Mouse (Mus musculus): ENCODE data around the gene Kiz. TPM values are rescaled to one million over a fixed set of nuclear protein-coding genes. Genes with fewer than 3 reads are reported as not detected.

Kiz gene
- polyA plus RNA-seq, 1 experiment from 2014 or later, result 31.6 TPM

DNA sequence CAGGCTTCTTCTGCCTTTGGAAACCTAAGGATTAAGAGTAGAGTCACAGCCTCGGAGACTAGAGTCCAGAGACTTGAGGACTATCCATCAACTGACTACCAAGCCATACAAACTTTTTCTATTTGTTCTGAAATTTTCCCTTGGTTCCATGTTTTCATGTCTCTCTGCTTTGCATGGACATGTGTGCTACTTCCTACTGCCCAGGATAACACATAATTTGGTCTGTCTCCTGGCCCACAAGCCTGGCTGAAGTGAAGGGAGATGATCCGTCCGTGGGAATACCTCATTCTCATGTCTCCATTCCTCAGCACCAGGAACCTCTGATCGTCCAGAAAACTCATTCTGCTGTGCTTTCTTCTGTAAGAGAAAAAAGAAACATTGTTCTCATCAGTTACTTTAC, 27.7 kb upstream of the Kiz start:
- no peaks in the 10 kb centered on the region for H3K4me1 ChIP-seq (ENCODE audit: insufficient read depth)
- TF ChIP-seq CTCF (IDR thresholded peaks at IDR 0.05; ENCODE audit: low read depth), result no peak
- H3K4me3 ChIP-seq (ENCODE audit: low read depth, low read length), result no peak overlapping the region
- ATAC-seq (ENCODE audit: insufficient read depth), result no peak
- H3K9me3 ChIP-seq (ENCODE audit: low read depth, low read length), result no peaks in the 10 kb centered on the region
- DNase-seq, result no peak
- H3K27ac ChIP-seq (ENCODE audit: low read depth), result no peak overlapping the region
- no peak overlapping the region for H3K4me2 ChIP-seq
- peaks cover 32% of the 10 kb centered on the region for H3K27me3 ChIP-seq (ENCODE audit: insufficient read depth, low read length)
- WGBS, result 80% methylated on average over 4 of the region's 4 CpGs
- no peak overlapping the region for H3K9ac ChIP-seq
- H3K36me3 ChIP-seq (ENCODE audit: insufficient read depth), result no peaks in the 10 kb centered on the region

DNA sequence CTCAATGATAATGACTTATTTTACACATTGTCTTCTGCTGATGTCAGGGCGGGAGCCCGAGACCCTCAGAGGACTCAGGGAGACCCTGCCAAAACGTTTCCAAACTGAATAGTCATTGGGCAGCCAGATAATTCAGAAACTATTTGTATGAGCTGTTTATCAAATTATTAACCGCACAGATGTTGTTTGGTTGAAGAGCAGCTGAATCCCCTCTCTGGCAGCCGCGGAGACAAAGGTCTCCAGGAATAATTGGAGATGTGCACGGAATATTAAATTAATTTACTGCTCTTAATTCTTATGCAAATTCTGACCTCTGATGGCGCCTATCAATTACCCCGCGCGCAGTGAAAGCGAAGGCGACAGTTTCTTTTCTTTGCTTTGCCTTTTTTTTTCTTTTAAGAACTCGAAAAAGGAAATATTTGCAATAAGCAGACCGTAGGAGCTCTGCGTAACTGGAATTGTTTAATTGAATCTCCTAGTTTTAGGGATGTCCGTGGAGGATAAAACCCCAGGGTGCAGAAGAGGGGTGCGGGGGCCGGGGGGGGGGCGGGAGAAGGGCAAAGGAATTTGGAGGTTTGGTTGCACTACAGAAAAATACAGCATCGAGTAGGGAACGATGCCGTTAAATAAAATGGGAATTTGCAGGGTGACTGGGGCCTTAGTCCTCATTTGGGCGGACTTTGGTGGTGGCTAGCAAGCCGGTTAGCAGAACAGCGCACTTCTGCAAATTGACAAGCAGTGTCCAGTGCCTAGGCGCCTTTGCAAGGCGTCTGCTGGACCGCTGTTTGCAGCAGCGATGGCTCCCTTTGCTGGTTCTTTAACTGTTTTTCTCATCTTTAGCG, 22.2 kb upstream of the Kiz start:
- no peaks in the 10 kb centered on the region for H3K36me3 ChIP-seq (ENCODE audit: insufficient read depth)
- no peak for ATAC-seq (ENCODE audit: insufficient read depth)
- no peak overlapping the region for H3K4me3 ChIP-seq (ENCODE audit: low read depth, low read length)
- TF ChIP-seq CTCF (IDR thresholded peaks at IDR 0.05; ENCODE audit: low read depth), result no peak
- peaks cover 87% of the 10 kb centered on the region for H3K27me3 ChIP-seq (ENCODE audit: insufficient read depth, low read length)
- no peak overlapping the region; the same call in 1 of the 2 replicates for H3K4me2 ChIP-seq
- no peak overlapping the region for H3K9ac ChIP-seq
- 5% methylated on average over 31 of the region's 31 CpGs for WGBS
- no peak overlapping the region for H3K27ac ChIP-seq (ENCODE audit: low read depth)
- peak; percentile 28 for DNase-seq
- H3K9me3 ChIP-seq (ENCODE audit: low read depth, low read length), result no peaks in the 10 kb centered on the region
- H3K4me1 ChIP-seq (ENCODE audit: insufficient read depth), result peaks cover 3% of the 10 kb centered on the region; the same call in 1 of the 2 replicates

DNA sequence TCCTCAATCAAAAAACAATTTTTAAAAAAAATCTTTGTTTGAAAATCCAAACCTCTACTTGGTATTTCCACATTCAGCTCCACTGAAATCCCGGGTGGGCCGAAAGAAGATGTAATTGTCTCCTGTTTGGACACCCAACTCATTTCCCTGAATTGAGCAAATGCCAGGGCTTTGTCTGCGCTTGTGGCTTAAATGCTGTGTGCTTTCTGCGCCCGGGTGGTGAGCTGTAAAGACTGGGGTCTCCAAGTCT, 21.7 kb upstream of the Kiz start:
- H3K27ac ChIP-seq (ENCODE audit: low read depth), result no peak overlapping the region
- peak overlapping the region; percentile 44; the same call in 1 of the 2 replicates for H3K4me2 ChIP-seq
- H3K9me3 ChIP-seq (ENCODE audit: low read depth, low read length), result no peaks in the 10 kb centered on the region
- no peak for TF ChIP-seq CTCF (IDR thresholded peaks at IDR 0.05; ENCODE audit: low read depth)
- H3K27me3 ChIP-seq (ENCODE audit: insufficient read depth, low read length), result peaks cover 91% of the 10 kb centered on the region
- H3K4me3 ChIP-seq (ENCODE audit: low read depth, low read length), result peak overlapping the region; percentile 20
- DNase-seq (no peak), ATAC-seq (ENCODE audit: insufficient read depth) (no peak)
- H3K4me1 ChIP-seq (ENCODE audit: insufficient read depth), result peaks cover 3% of the 10 kb centered on the region; the same call in 1 of the 2 replicates
- WGBS, result under 1% methylated on average over 5 of the region's 5 CpGs
- H3K36me3 ChIP-seq (ENCODE audit: insufficient read depth), result no peaks in the 10 kb centered on the region
- no peak overlapping the region for H3K9ac ChIP-seq

DNA sequence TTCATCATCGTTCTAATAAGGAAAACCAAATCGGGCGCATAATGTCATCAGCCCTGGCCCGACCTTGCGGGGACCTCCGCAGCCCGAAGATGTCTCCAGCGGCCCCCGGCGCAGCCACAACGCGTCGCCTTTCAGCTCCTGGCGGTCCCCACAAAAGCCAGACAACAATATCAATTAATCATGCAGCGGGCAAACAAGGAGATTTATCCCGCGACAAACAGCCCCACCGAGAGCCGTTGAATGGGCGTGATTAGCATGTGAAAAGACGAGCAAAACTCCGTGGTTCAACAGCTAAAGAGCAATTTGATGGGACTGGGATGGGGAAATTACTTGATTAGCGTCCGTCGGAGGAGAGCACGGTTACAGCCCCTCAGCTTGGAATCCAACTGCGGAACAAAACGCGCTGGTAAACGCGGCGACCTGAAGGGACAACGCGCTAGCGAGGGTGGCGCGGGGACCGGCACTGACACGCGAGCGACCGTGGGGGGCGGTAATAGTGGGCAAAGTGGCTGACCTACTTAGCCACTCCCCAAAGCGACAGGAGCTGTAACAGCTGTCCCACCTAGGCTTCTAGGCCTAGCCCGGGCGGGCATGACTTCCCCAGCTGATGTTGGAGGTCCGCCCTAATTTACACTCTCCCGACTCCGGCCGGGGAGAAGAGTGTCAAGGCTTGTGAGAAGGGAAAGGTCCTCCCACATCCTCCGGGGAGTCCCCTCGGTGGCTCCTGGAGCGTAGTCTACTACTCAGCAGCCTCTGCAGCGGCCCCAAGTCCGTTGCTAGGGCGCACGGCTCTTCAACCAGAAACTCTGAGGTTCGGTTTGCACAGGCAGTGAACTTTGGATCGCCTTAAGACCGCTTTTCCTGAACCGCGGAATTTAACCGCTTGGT, 21.1 kb upstream of the Kiz start:
- Histone ChIP-seq H3K27me3 (ENCODE audit: insufficient read depth, low read length) (peaks cover 91% of the 10 kb centered on the region), H3K9ac (no peak overlapping the region)
- TF ChIP-seq CTCF (IDR thresholded peaks at IDR 0.05; ENCODE audit: low read depth), result no peak

DNA sequence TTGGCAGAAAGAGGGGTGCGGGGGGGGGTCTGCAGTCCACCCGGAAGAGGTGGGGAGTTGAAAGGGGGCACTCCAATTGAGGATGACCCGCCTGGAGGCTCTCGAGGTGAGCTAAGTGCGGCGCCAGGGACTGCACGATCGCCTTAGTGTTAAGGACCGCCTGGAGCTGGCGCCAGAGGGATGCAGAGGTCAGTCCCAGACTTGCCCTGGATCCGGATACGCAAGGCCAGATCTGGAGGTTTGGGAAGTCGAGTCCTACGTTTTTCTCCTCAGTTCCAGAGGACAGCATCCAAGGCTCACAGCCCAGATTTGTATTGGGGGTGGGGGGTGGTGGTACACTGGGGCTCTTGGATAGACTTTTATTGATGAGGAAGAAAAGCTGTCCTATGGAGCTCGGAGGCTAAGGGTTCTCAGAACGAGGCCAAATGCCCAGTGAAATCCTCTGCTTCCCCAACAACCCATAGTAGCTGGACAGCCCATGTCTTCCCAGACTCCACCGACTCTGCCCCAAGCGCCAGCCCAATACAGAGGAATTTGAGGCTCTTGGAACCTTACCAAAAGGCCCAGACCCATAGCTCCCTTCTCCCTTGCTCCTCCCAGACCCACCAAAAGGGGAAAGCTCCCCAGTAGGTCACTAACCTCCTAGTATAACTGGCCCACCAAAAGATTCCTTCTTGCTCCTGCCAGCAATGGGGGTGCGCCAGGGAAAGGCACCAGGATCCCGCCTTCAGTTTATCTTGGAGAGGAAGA, 20.2 kb upstream of the Kiz start:
- no peak for TF ChIP-seq CTCF (IDR thresholded peaks at IDR 0.05; ENCODE audit: low read depth)
- 5% methylated on average over 20 of the region's 20 CpGs for WGBS
- DNase-seq (peak; percentile 28), ATAC-seq (ENCODE audit: insufficient read depth) (peak; percentile 56; the same call in 1 of the 2 replicates)
- H3K9ac ChIP-seq, result no peak overlapping the region
- H3K36me3 ChIP-seq (ENCODE audit: insufficient read depth), result no peaks in the 10 kb centered on the region
- H3K9me3 ChIP-seq (ENCODE audit: low read depth, low read length), result no peaks in the 10 kb centered on the region
- H3K27me3 ChIP-seq (ENCODE audit: insufficient read depth, low read length), result peaks cover 94% of the 10 kb centered on the region
- H3K4me1 ChIP-seq (ENCODE audit: insufficient read depth), result peaks cover 3% of the 10 kb centered on the region; the same call in 1 of the 2 replicates
- peak overlapping the region; percentile 20; the same call in 1 of the 2 replicates for H3K4me3 ChIP-seq (ENCODE audit: low read depth, low read length)
- no peak overlapping the region for H3K27ac ChIP-seq (ENCODE audit: low read depth)
- H3K4me2 ChIP-seq, result peak overlapping the region; percentile 44

More for the DNA sequence above, 21.1 kb upstream of the Kiz start:
- no peaks in the 10 kb centered on the region for H3K36me3 ChIP-seq (ENCODE audit: insufficient read depth)
- no peaks in the 10 kb centered on the region for H3K9me3 ChIP-seq (ENCODE audit: low read depth, low read length)
- H3K4me1 ChIP-seq (ENCODE audit: insufficient read depth), result peaks cover 3% of the 10 kb centered on the region; the same call in 1 of the 2 replicates
- peak overlapping the region; percentile 20 for H3K4me3 ChIP-seq (ENCODE audit: low read depth, low read length)
- DNase-seq, result peak; percentile 46
- WGBS, result 1% methylated on average over 63 of the region's 63 CpGs
- ATAC-seq (ENCODE audit: insufficient read depth), result peak; percentile 44; the same call in 1 of the 2 replicates
- peak overlapping the region; percentile 44 for H3K4me2 ChIP-seq
- no peak overlapping the region for H3K27ac ChIP-seq (ENCODE audit: low read depth)

DNA sequence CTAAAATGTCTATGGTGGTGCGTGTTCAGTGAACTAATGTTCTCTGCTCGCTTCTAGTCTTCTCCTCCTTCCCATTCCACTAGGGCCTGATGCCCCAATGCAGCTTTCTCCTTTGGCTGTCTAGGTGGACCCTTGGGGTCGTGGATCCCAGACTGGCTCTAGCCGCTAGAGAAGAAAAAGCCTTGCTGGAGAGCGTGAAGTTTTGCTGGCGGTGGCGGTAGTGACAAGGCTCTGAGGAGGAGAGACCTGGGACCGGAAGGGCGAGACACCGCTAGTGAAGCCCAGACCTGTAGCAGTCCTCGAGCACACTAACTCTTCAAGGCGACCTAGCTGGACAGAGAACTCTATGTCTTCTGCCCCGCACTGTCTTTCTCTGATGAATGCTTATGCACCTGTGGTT, 19.4 kb upstream of the Kiz start:
- Histone ChIP-seq H3K36me3 (ENCODE audit: insufficient read depth) (no peaks in the 10 kb centered on the region), H3K9ac (no peak overlapping the region), H3K27ac (ENCODE audit: low read depth) (no peak overlapping the region), H3K4me1 (ENCODE audit: insufficient read depth) (peaks cover 3% of the 10 kb centered on the region; the same call in 1 of the 2 replicates), H3K9me3 (ENCODE audit: low read depth, low read length) (no peaks in the 10 kb centered on the region), H3K27me3 (ENCODE audit: insufficient read depth, low read length) (peaks cover 97% of the 10 kb centered on the region), H3K4me2 (no peak overlapping the region), H3K4me3 (ENCODE audit: low read depth, low read length) (no peak overlapping the region)
- DNase-seq (peak; percentile 9), ATAC-seq (ENCODE audit: insufficient read depth) (no peak)
- 2% methylated on average over 13 of the region's 13 CpGs for WGBS
- TF ChIP-seq CTCF (IDR thresholded peaks at IDR 0.05; ENCODE audit: low read depth), result no peak
